Mouse (Mus musculus): ENCODE measurements around the gene Olfml3.

- no peak for TF ChIP-seq CTCF (conservative IDR thresholded peaks at IDR 0.05; ENCODE audit: insufficient read depth, insufficient read length, low read depth, low read length)
- TF ChIP-seq POLR2A (IDR thresholded peaks at IDR 0.05; ENCODE audit: low read depth, low read length), result no peak
Measured at GRCm38 (mm10) chr3:103780777-103781176, 43.0 kb upstream of the Olfml3 start.
